Mouse (Mus musculus) hindlimb bud, embryonic 11.5 days (tissue): ENCODE measurements around the gene Fga.

Source experiments
- DNase-seq: peaks from one replicate; pipeline ENCODE4 v3.0.0-alpha.2; 2012; ENCODE audit warnings: low read depth, low spot score; ENCODE audit errors: extremely low spot score

Fga gene

DNA sequence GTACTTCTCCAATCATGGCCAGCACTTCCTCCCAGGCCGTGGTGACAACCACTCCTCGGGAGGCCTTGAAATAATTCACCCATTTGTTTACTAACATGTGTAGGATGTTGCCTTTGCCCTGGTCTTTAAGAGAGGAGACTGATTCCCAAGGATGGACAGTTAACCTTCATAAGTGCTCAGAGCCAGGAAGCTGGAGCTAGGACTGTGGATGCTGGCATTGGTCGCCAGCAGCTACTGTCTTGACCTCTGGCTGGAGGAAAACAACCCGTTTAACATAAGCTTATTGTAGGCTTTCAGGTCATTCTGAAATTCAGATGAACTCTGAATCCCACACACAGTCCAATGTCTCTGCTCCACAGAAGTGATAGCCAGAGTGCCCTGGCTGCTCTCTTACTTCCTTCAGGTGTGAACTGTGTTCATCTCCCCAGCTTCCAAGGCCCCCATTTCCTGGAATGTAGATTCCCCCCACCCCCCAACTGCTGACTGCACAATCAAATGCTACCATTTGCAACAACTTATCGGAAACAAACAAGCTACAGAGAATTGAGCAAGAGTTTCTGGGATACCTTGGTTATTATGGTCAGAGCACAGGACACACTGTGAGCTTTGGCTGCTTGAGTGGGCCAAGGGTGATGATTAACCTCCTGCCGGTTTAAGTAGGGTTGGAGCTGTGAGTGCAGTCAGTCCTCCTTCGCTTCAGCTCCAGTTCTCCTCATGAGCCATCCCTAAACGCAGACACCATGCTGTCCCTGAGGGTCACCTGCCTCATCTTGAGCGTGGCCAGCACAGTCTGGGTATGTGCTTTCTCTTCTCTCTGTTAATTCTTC, at the start of gene Fga:
Fga (plus strand) TSS at position 602 of the 827 bp plus-strand sequence.
- no peak for DNase-seq

DNA sequence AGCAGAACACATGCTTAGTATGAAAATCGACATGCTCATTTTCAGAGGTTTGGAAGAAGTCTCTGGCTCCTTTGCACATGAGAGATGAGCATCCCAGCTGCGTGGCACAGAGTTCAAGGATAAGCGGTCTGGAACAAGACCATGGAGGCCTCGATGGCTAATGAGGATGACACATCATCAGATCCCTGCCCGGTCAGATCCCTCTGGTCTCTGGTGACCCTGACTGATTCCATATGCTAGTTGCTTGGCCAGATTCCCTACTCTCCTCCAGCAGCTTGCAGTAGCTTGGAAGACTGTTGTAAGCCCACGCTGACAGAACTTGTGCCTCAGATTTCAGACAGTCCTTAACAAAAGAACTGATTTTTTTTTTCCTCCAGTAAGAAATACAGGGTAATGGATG, 45.1 kb upstream of the Fga start:
- no peak for DNase-seq

- no peak for DNase-seq
Observed at GRCm38 (mm10) chr3:82981861-82982260, 44.0 kb upstream of the Fga start.

GRCm38 (mm10) chr3:82984840-82985239, 41.0 kb upstream of the Fga start:
- no peak for DNase-seq

DNA sequence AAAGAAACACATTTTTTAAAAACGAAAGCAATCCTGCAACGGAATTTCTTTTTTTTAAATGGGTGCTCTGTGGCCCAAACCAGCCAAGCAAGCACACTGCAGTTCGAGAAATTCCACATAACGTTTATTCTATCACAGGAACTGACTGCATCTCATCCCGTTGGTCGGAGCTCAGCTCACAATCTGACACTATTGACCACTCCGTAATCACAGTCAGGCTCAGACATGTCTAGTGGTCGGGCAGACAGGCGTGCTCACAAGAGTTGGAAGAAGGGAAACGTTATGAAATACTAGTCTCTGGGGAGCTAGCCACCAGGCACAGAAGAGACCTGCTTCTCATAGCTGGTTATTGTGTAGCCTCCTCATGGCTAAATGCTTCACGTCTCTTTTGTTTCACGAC, 33.9 kb upstream of the Fga start:
- no peak for DNase-seq

- DNase-seq = no peak
Observed at GRCm38 (mm10) chr3:82992956-82993355, 32.9 kb upstream of the Fga start.

DNA sequence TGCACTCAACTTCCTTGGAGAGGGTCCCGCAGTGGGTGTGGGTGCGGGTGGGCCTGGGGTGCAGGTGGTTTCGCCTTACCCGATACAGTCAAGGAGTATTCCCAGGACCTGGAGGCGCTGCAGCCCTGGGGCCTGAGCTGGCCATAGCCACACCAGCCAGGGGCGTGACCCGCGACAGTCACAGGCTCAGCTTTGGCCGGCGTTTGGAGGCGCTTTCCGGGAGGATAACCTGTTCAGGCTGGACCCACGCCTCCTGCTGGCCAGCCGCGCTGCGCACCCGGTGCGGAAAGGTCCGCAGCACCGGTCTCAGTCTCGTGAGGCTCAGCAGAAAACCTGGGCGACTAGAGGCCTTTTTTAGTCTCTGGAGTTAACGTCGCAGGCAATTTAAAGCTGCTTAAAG, 30.5 kb upstream of the Fga start:
- peak; percentile 5 for DNase-seq

- no peak for DNase-seq
Observed at GRCm38 (mm10) chr3:82996656-82997055, 29.2 kb upstream of the Fga start.

DNA sequence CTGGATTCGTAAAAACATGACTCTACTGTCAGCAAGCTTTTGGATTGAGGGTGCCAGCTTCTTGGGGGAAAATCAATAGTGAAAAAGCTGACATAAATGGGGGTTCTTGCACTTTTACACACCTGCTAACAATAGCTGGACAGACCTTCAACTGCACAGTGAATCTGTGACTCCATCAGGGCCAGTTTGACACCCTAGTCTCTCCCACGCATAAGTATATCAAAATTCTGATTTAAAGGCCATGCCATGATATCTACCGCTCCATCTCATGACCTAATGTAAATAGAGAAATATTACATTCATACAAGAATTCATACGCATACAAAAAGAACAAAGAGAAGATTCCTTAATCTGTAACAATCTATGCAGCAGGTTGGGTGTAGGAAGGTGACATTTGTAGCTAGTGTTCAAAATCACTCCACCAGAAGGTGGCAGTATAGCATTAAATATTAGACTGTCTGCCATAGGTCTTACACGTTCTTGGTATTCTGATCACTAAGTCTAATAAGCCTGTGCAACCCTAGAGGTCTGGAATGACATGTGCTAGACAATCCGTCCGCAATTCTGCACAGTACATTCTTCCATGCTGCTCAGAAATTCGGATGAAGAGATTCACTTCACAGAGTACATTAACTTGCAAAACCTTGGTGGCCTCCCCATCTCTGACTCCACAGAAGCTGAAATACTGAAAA, 27.0 kb upstream of the Fga start:
- peak; percentile 47 for DNase-seq

DNA sequence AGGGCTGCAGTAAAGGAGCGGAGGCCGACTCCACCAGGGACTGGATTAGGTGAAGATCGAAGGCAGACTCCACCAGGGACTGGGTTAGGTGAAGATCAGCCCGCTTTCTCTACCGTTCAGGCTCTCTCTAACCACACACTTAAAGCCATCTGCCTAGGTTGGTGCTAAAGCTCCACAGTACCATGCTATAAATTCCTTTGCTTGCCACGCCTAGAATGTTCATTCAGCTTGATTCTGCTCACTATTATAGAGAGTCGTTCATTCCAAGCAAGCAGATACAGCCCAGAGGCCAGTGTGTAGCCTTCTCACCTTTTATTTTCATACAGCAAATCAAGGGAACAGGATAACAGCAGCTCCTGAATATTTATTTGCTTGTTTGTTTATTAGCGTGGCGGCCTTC, 25.9 kb upstream of the Fga start:
- no peak for DNase-seq

DNA sequence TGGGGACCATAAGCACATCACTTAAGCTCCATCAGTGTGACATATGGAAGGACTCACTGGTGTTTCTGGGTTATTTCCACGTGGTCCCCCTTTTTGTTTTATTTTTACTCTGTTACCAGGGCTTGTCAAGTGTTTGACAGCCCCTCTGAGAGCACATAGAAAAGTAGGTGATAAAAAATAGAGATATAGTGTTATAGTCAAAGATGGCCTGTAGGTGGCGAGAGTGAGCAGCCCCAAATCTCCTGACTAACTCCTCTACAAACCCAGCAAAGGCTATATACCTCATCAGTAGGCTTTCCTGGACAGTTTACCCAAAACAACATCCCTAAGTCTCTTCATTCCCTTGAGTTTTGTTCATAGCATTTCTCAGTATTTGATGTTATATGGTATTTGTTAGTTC, 23.7 kb upstream of the Fga start:
- DNase-seq = peak; percentile 39

- no peak for DNase-seq
Observed at GRCm38 (mm10) chr3:83003068-83003467, 22.8 kb upstream of the Fga start.

DNA sequence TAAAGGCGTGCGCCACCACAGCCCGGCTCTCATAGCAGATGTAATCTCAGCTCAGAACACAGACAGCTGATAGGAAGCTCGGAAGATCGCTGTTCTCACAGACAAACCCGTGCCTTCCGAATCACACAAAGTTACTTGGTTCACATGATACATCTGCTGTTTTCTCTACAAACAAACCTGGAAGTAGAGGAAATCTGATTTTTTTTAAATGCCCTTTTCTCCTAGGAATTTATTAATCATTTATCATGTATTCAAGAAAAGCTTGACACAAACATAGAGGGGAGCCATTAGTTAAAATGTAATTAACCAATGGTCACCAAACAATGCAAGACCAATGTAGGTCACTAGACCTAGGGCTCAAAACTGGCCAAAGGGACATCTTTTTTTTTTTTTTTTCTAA, 21.1 kb upstream of the Fga start:
- no peak for DNase-seq

DNA sequence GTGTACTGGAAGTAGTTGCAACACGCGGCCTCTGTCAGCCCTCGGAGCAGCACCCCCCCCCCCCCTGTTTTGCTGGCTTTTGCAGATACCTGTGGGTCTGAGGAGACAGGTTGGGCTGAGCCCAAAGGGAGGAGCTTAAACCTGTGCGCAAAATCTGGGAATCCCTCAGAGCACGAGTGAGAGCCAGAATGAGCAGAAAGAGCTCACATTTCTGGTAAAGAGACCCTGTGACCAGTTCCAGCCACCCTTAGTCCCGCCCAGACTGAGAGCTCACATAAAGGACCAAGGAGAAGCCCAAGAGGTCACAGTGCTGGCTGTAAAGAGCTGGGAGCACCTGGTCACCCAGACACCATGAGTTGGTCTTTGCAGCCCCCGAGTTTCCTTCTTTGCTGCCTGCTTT, 18.3 kb upstream of the Fga start, which contains the start of gene Fgg:
Fgg (plus strand) TSS at position 168 of the 400 bp plus-strand sequence.
- no peak for DNase-seq

- no peak for DNase-seq
Observed at GRCm38 (mm10) chr3:83010291-83010690, 15.6 kb upstream of the Fga start.

GRCm38 (mm10) chr3:83011136-83011535, 14.7 kb upstream of the Fga start:
- no peak for DNase-seq

DNA sequence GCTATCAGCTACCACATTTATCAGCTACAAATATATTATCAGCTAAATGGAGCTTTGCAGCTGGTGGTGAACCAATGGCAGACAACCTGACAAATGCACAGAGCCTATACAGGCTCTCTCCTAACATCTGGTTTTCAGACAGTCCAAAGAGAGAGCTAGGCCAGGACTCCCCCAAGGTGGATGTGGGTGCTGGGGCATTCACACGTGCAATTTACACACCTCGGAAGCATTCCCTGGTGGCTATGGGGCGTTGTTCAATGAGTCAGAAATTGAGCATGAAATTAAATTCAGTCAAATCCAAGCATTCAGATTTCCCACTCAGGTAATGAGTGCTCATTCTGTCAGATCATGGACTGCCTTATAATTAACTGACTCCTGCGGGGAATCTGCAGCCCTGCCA, 14.3 kb upstream of the Fga start:
- no peak for DNase-seq

DNA sequence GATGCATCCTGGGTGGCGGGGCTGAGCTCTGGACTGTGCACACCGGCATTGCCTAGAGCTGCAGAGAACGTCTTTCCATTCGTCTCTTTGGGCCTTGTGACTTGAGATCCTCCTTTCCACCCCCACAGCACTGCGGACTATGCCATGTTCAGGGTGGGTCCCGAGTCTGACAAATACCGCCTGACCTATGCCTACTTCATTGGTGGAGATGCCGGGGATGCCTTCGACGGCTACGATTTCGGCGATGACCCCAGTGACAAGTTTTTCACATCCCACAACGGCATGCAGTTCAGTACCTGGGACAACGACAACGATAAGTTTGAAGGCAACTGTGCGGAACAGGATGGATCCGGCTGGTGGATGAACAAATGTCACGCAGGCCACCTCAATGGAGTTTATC, 13.2 kb upstream of the Fga start:
- DNase-seq = no peak

DNA sequence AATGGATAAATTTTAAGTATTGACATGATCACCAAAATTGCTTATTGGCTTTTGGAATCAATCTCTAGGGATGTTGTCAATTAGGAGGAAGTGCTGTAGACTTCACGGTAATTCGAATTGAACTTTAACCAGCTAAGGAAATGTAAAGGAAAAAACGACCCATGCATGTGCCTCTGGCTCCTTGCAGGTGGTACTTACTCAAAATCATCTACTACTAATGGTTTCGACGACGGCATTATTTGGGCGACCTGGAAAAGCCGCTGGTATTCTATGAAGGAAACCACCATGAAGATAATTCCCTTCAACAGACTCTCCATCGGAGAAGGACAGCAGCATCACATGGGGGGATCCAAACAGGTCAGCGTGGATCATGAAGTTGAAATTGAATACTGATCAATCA, 11.9 kb upstream of the Fga start:
- no peak for DNase-seq

DNA sequence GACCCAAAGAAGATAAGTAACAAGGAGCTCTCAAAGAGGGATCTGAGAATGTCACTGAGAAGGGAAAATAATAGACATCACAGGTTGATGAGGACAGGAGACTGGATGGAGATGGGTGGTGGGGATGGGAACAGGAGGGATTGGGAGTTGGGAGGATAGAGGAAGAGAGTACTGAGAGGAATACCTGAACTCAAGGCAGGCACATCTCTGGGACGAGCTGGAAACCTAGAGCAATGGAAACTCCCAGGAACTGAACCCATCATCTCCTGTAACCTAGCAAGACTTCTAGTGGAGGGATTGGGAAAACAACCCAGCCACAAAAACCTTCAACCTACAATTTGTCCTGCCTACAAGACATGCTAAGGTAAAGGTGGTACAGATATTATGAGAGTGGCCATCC, 9.6 kb upstream of the Fga start:
- DNase-seq = no peak

DNA sequence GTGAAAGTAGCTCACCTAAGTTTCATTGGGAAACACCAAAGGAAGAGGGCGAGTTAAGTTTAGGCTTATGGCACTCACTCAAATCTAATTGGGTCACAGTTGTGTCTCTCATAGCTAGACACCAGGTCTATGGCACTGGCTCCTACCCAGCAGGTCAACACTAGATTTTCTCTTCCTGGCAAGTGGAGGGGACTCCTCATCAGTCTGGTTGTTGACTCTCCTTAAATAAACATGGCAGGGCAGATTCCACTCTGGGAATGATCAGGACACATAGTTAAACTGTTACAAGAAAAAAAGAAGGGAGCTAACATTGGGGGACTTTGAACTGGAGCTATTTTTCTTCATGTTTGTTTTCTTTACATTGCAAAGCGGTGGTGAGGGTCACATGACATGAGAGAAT, 5.5 kb upstream of the Fga start:
- DNase-seq = no peak

GRCm38 (mm10) chr3:83021176-83021575, 4.7 kb upstream of the Fga start:
- no peak for DNase-seq
